Mouse (Mus musculus): Measurements from ENCODE around the gene Sap18b.
A peak's percentile ranks its signal among the peaks of the same experiment; 100 is the strongest.

GRCm38 (mm10) chr8:95807331-95807843, 17.8 kb upstream of the Sap18b start, which contains the start of gene Cnot1:
- TF ChIP-seq POLR2A (IDR thresholded peaks at IDR 0.05; ENCODE audit: borderline replicate concordance, extremely low read depth, insufficient read depth, insufficient read length, poor library complexity, severe bottlenecking) (peak; percentile 20; the same call in 1 of the 2 replicates), CTCF (IDR thresholded peaks at IDR 0.05; ENCODE audit: borderline replicate concordance, extremely low read depth, insufficient read depth, insufficient read length) (no peak)
